Comparison of ENCODE assay signal across 20 mouse cellular contexts in the genomic region with DNA sequence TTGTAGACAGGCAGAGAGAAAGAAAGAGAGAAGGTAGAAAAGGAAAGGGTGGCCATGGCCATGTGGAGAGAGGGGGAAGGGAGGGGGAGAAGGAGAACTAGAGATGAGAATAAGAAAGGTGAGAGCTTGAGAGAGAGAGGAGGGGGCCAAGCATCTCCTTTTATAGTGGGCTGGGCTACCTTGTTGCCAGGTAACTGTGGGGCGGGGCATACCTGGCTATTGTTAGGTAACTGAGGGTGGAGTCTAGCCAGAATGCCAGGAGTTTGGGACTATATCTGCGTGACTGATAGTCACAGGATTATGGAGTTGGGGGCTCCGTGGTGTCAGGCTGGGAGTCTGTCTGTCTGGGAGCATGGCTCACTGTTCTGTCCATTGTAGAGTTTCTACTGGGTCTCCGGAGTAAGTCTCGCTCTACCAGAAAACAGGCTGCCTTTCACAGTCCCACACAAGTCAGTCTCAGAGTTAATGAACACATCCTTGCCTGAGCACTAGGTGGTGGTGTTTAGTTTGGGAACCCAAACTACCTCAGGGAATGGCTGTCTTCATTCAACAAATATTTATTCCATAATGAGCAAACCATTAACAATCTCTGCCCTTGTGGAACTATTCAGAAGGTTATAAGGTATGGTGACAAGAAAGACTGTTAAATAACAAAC. TPM values are rescaled to one million over a fixed set of nuclear protein-coding genes. Genes with fewer than 3 reads are reported as not detected.
DNase-seq lines count a peak whose midpoint lies in the region; ATAC-seq and TF ChIP-seq lines count a peak whose summit lies in the region.
"Had no signal": no experiment of that assay in that cellular context is flagged by ENCODE, and none has a peak within 500 bp of the region (broad histone marks: within the 10 kb centered on the region; RNA-seq: fewer than 3 reads in every experiment).

No protein-coding gene starts in this region.

- no peaks in the 10 kb centered on the region for H3K36me3 ChIP-seq in heart, postnatal 0 days (replicated peaks; ENCODE audit: control insufficient read depth, insufficient read depth, low read length)
- H3K36me3 ChIP-seq: embryonic facial prominence, embryonic 12.5 days; hindbrain, embryonic 12.5 days; intestine, embryonic 15.5 days; liver, embryonic 15.5 days; midbrain, embryonic 13.5 days had no signal

- H3K27ac ChIP-seq in heart, postnatal 0 days (ENCODE audit: low read depth), result peak overlapping the region; percentile 3; the same call in 1 of the 2 replicates
- H3K27ac ChIP-seq in left cerebral cortex, adult 2 months, result no peak overlapping the region
- H3K27ac ChIP-seq: embryonic facial prominence, embryonic 12.5 days; hindbrain, embryonic 12.5 days; intestine, embryonic 15.5 days; limb, embryonic 10.5 days; liver, embryonic 15.5 days; macrophage; midbrain, embryonic 13.5 days had no signal

- no peak overlapping the region for H3K9ac ChIP-seq in heart, postnatal 0 days (replicated peaks; ENCODE audit: low read depth, low read length)
- H3K9ac ChIP-seq: embryonic facial prominence, embryonic 12.5 days; forebrain, postnatal 0 days; hindbrain, embryonic 12.5 days; intestine, embryonic 15.5 days; liver, embryonic 15.5 days; midbrain, embryonic 13.5 days had no signal

- no peak for TF ChIP-seq EP300 in heart, postnatal 0 days (IDR thresholded peaks at IDR 0.05; ENCODE audit: low read depth)

- no peaks in the 10 kb centered on the region for H3K27me3 ChIP-seq in heart, postnatal 0 days (ENCODE audit: control insufficient read depth, insufficient read depth, low read length)
- H3K27me3 ChIP-seq: embryonic facial prominence, embryonic 12.5 days; hindbrain, embryonic 12.5 days; intestine, embryonic 15.5 days; liver, embryonic 15.5 days; midbrain, embryonic 13.5 days had no signal

- 68% methylated on average over 5 of the region's 5 CpGs for WGBS in heart, postnatal 0 days

- intact Hi-C loops in heart, postnatal 36 days (cut with DNase I), result loop anchor here (2.0 to 5.0 kb wide), 2 partner anchors 47 to 116 kb away; no protein-coding TSS in a partner anchor
- intact Hi-C loops in left cerebral cortex, adult 2 months (cut with DNase I), result loop anchor here (5.0 kb wide), 1 partner anchor 191 kb away; no protein-coding TSS in a partner anchor

- no peaks in the 10 kb centered on the region for H3K4me1 ChIP-seq in heart, postnatal 0 days (ENCODE audit: control insufficient read depth, insufficient read depth)
- H3K4me1 ChIP-seq: embryonic facial prominence, embryonic 12.5 days; intestine, embryonic 15.5 days; liver, embryonic 15.5 days had no signal

- no peak for DNase-seq in heart, postnatal 0 days (ENCODE audit: low spot score)
- DNase-seq in heart, postnatal 36 days, result no peak
- no peak for DNase-seq in left cerebral cortex, adult 2 months (ENCODE audit: extremely low spot score in 1 of 2, low spot score in 2 of 2)
- no peak for DNase-seq in left cerebral cortex, adult 9 months (ENCODE audit: low spot score in 2 of 2)
- DNase-seq in ES-CJ7 (ENCODE audit: low read depth, low spot score), result peak; percentile 63
- peak; percentile 7 for DNase-seq in kidney, postnatal 10 days
- DNase-seq in gastrocnemius, adult 18-20 months (ENCODE audit: low spot score), result no peak
- DNase-seq: cerebellum, adult 11-12 months; forebrain, postnatal 0 days; gastrocnemius, postnatal 36 days; layer of hippocampus, postnatal 36 days; spleen, adult 18-20 months; thymus, postnatal 36 days had no signal

- no peak overlapping the region for H3K4me3 ChIP-seq in heart, postnatal 0 days (ENCODE audit: low read depth, low read length)
- no peak overlapping the region for H3K4me3 ChIP-seq in left cerebral cortex, adult 2 months
- H3K4me3 ChIP-seq: embryonic facial prominence, embryonic 12.5 days; hindbrain, embryonic 12.5 days; intestine, embryonic 15.5 days; limb, embryonic 10.5 days; liver, embryonic 15.5 days; midbrain, embryonic 13.5 days had no signal

- H3K4me2 ChIP-seq in heart, postnatal 0 days (ENCODE audit: low read depth, low read length), result no peak overlapping the region
- H3K4me2 ChIP-seq: embryonic facial prominence, embryonic 12.5 days; hindbrain, embryonic 12.5 days; intestine, embryonic 15.5 days; liver, embryonic 15.5 days; midbrain, embryonic 13.5 days had no signal

- TF ChIP-seq CTCF in heart, postnatal 0 days (IDR thresholded peaks at IDR 0.05; ENCODE audit: low read depth), result peak; percentile 55
- TF ChIP-seq CTCF in left cerebral cortex, adult 2 months (IDR thresholded peaks at IDR 0.05), result peak; percentile 35

- ATAC-seq in heart, postnatal 0 days (ENCODE audit: insufficient read depth, low read depth), result peak; percentile 49; the same call in 1 of the 2 replicates
- ATAC-seq: forebrain, postnatal 0 days; intestine, embryonic 15.5 days; midbrain, embryonic 13.5 days had no signal

- peaks cover 7% of the 10 kb centered on the region for H3K9me3 ChIP-seq in heart, postnatal 0 days (replicated peaks; ENCODE audit: control insufficient read depth, low read length)
- H3K9me3 ChIP-seq: intestine, embryonic 15.5 days; liver, embryonic 15.5 days had no signal

RNA-seq across cellular contexts. Expression of a gene that starts 10.6 kb away (rescaled TPM):
- total RNA-seq in heart, postnatal 0 days (2014; rRNA removed; ENCODE audit: low replicate concordance), result 14.9 and 21.1 TPM in 2 replicates
- polyA plus RNA-seq in heart, postnatal 0 days (2015; fragmentation: Nextera tagmentation; extraction: Ambion mirVana), result 26.2 and 26.8 TPM in 2 replicates
- 10 to 100 TPM; 19.7 to 21.8 TPM for total RNA-seq in heart, postnatal 36 days (2021)
- total RNA-seq in left cerebral cortex, adult 2 months (2021), result 10 to 100 TPM; 64.8 to 75.4 TPM
- 10 to 100 TPM; 17.2 to 17.7 TPM for total RNA-seq in gastrocnemius, adult 18-20 months (2021)

RNA-seq across cellular contexts. Expression of a gene that starts 12.6 kb away (rescaled TPM):
- not detected in 2 replicates for total RNA-seq in heart, postnatal 0 days (2014; rRNA removed; ENCODE audit: low replicate concordance)
- 0.16 TPM in 1 of 2 replicates, not detected in the other for polyA plus RNA-seq in heart, postnatal 0 days (2015; fragmentation: Nextera tagmentation; extraction: Ambion mirVana)
- total RNA-seq in heart, postnatal 36 days (2021), result not detected
- not detected for total RNA-seq in left cerebral cortex, adult 2 months (2021)
- not detected for total RNA-seq in gastrocnemius, adult 18-20 months (2021)
- total RNA-seq: forebrain, postnatal 0 days; gastrocnemius, postnatal 36 days; layer of hippocampus, postnatal 36 days had no signal
- polyA plus RNA-seq: forebrain, postnatal 0 days; hindbrain, embryonic 12.5 days; midbrain, embryonic 13.5 days had no signal

RNA-seq across cellular contexts. Expression of a gene that starts 57.1 kb away (rescaled TPM):
- 3.5 and 4.2 TPM in 2 replicates for total RNA-seq in heart, postnatal 0 days (2014; rRNA removed; ENCODE audit: low replicate concordance)
- polyA plus RNA-seq in heart, postnatal 0 days (2015; fragmentation: Nextera tagmentation; extraction: Ambion mirVana), result 0.63 and 0.86 TPM in 2 replicates
- total RNA-seq in heart, postnatal 36 days (2021), result 1 to 10 TPM; 4.8 to 5.1 TPM
- total RNA-seq in left cerebral cortex, adult 2 months (2021), result 1 to 10 TPM; 2.6 to 2.7 TPM
- 1 to 10 TPM; 2.0 to 2.2 TPM for total RNA-seq in gastrocnemius, adult 18-20 months (2021)

Comparison
In these comparisons a context has a peak if more than half of its experiments do, and no peak if none do; other contexts are left out.
1. DNase-seq: peak in ES-CJ7 (single experiment) and kidney, postnatal 10 days (single experiment); none in heart, postnatal 0 days (single experiment), heart, postnatal 36 days (0 of 2), left cerebral cortex, adult 2 months (0 of 2), left cerebral cortex, adult 9 months (0 of 2) and gastrocnemius, adult 18-20 months (single experiment).